Mouse (Mus musculus) hindbrain, embryonic 12.5 days (tissue): ENCODE results near the gene Nek7. TPM values are rescaled to one million over a fixed set of nuclear protein-coding genes. Genes with fewer than 3 reads are reported as not detected.

Experiments used
- ATAC-seq: fragments of 200-750 bp; cut with Nextera tagmentation; 2 replicates; pipeline ENCODE4 v1.8.0; 2017; ENCODE audit warnings: moderate TSS enrichment; ENCODE audit not compliant: low FRiP score
- H3K27ac ChIP-seq: fragments of 300-500 bp; sonication (generic); 2 replicates; pipeline ENCODE4 v1.5.1; 2016; ENCODE audit warnings: mild to moderate bottlenecking
- H3K27me3 ChIP-seq: fragments of 300-500 bp; sonication (generic); 2 replicates; pipeline ENCODE4 v1.6.1; 2016; ENCODE audit warnings: mild to moderate bottlenecking
- H3K36me3 ChIP-seq: fragments of 300-500 bp; sonication (generic); 2 replicates; pipeline ENCODE4 v1.6.1; 2016; ENCODE audit warnings: mild to moderate bottlenecking
- H3K4me1 ChIP-seq: fragments of 300-500 bp; sonication (generic); 2 replicates; pipeline ENCODE4 v1.6.1; 2016
- H3K4me2 ChIP-seq: fragments of 300-500 bp; sonication (generic); replicated peaks from 2 replicates; pipeline ENCODE4 v1.6.1; 2016; ENCODE audit warnings: mild to moderate bottlenecking
- H3K4me3 ChIP-seq: fragments of 300-500 bp; sonication (generic); 2 replicates; pipeline ENCODE4 v1.5.1; 2016; ENCODE audit warnings: mild to moderate bottlenecking
- H3K9ac ChIP-seq: fragments of 300-500 bp; sonication (generic); 2 replicates; pipeline ENCODE4 v1.6.1; 2016; ENCODE audit warnings: mild to moderate bottlenecking, moderate library complexity
- H3K9me3 ChIP-seq: fragments of 300-500 bp; sonication (generic); replicated peaks from 2 replicates; pipeline ENCODE4 v1.6.1; 2016; ENCODE audit warnings: mild to moderate bottlenecking
- WGBS: fragments of 180-500 bp; shearing (Covaris S2); methylation state at CpG from one replicate; pipeline ENCODE4 v1.1.7; 2016; 5-methylcytosine and 5-hydroxymethylcytosine counted together
- polyA plus RNA-seq: library from polyadenylated mRNA; unstranded; fragments of >200 nt; fragmentation: Nextera tagmentation; extraction: Ambion mirVana; gene quantifications from 2 replicates; pipeline ENCODE4 v1.2.1, GENCODE M21; 2016

The Nek7 gene
- polyA plus RNA-seq, 1 experiment from 2014 or later: 23.2 TPM

DNA sequence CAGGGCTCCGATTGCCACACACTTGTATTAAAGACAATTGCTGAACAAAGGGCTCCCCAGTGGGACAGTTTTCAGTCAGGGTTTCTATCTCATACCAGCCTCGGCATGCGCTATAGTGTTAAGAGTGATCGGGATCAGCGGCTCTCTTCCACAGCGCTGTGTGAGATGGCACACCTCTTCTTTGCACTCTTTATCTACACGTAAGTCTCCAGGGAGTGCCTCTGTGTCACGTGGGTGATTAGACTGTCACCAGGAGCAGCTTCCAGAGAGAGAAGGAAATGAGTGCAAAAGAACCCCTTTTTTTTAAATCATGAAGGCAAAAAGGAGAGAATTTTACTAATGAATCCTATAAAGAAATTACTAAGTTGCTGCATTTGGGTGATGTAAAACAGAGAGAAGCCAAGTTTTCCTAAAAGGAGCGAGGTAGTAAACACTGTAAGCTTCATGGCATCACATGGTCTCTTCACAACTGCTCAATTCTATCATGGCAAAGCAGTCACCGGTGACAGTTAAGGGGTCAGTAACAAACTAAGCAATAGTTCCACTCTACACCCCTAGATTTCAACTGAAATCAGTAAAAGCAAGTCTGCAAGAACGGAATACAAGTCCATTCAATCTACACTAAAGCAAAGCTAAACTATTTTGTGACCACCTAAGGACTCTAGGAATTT lies 40.0 kb downstream of the Nek7 start:
- H3K4me2 ChIP-seq: no peak overlapping the region
- no peak overlapping the region for H3K4me3 ChIP-seq
- no peaks in the 10 kb centered on the region for H3K27me3 ChIP-seq
- no peaks in the 10 kb centered on the region for H3K36me3 ChIP-seq
- no peaks in the 10 kb centered on the region for H3K4me1 ChIP-seq
- no peaks in the 10 kb centered on the region for H3K9me3 ChIP-seq
- ATAC-seq: no peak
- H3K27ac ChIP-seq: no peak overlapping the region
- no peak overlapping the region for H3K9ac ChIP-seq
- 74% methylated on average over 11 of the region's 11 CpGs for WGBS

DNA sequence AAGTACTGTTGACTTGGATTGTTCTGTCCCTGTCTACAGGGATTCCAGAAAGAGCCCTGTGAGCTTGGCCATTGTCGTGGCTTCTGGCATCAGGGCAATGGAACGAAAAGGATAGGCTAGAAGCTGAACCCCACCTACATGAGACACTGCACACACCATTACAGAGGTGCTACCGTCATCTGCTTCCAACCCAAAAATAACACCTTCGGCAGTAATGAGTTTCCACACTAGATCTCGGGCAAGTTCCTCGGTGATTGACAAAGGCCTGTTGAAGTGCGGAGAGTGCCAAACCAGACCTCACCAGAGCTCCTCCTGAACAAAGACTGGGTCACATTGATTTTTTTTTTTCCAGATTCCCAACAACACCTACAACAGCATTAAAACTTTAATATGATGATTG lies 40.7 kb downstream of the Nek7 start:
- H3K4me3 ChIP-seq: no peak overlapping the region
- no peaks in the 10 kb centered on the region for H3K4me1 ChIP-seq
- no peak overlapping the region for H3K9ac ChIP-seq
- no peak overlapping the region for H3K27ac ChIP-seq
- H3K4me2 ChIP-seq: no peak overlapping the region
- ATAC-seq: no peak
- WGBS: 93% methylated on average over 7 of the region's 7 CpGs
- no peaks in the 10 kb centered on the region for H3K36me3 ChIP-seq
- no peaks in the 10 kb centered on the region for H3K27me3 ChIP-seq
- H3K9me3 ChIP-seq: no peaks in the 10 kb centered on the region

DNA sequence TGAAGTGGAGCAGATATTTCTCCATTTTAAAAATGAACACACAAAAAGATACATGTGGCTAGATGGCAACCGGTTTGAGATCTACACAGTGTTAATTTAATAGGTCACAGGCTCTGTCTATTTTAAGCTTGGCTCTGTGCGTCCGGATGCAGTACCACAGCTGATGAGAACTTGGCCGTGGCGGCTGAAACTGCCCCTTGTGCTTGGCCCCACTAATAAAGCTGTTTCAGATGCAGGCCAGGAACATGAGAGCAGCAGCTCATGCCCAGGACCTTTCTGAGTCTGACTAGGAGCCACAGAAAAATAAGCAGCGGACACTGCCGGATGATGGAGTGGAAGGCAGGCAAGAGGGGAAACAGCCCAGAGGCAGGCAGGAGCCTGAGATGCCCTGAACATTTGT lies 43.1 kb downstream of the Nek7 start:
- ATAC-seq: no peak
- H3K4me1 ChIP-seq: peaks cover 4% of the 10 kb centered on the region
- WGBS: 74% methylated on average over 7 of the region's 7 CpGs

DNA sequence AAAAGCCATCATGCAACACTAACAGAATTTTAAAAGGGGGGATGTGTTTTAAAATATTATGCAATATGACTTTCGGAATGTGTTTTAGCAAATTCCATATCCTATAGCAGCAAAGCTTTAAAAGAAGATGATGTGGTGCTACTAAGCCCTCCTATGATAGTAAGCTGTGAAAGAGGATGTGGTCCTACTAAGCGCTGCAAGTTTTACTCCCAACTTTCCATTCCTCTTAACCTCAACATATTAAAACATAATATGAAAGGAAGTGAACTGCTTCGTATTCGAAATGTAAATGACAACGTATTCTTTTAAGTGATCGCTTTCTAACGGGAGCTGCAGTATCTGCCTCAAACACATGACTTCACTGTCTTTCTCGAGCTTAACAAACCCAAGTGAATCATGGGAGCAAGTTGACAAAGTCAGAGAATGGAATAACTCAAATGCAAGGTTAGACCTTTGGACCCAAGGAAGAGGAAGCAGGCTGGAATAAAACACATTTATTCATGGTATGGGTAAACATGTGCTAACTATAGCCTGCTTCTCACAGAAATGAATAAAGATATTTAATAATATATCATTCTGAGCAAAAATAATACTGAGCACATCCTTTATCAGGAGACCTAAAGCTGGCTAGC lies 43.8 kb downstream of the Nek7 start:
- no peaks in the 10 kb centered on the region for H3K9me3 ChIP-seq
- WGBS: 95% methylated on average over 8 of the region's 8 CpGs
- H3K4me3 ChIP-seq: no peak overlapping the region
- H3K9ac ChIP-seq: no peak overlapping the region
- H3K36me3 ChIP-seq: no peaks in the 10 kb centered on the region
- no peak for ATAC-seq
- no peak overlapping the region for H3K4me2 ChIP-seq
- H3K4me1 ChIP-seq: peaks cover 11% of the 10 kb centered on the region
- H3K27me3 ChIP-seq: no peaks in the 10 kb centered on the region
- H3K27ac ChIP-seq: no peak overlapping the region

More for the DNA sequence above, 43.1 kb downstream of the Nek7 start:
- Histone ChIP-seq H3K4me3 (no peak overlapping the region), H3K9ac (no peak overlapping the region), H3K27ac (no peak overlapping the region), H3K4me2 (no peak overlapping the region), H3K9me3 (no peaks in the 10 kb centered on the region), H3K27me3 (no peaks in the 10 kb centered on the region), H3K36me3 (no peaks in the 10 kb centered on the region)

DNA sequence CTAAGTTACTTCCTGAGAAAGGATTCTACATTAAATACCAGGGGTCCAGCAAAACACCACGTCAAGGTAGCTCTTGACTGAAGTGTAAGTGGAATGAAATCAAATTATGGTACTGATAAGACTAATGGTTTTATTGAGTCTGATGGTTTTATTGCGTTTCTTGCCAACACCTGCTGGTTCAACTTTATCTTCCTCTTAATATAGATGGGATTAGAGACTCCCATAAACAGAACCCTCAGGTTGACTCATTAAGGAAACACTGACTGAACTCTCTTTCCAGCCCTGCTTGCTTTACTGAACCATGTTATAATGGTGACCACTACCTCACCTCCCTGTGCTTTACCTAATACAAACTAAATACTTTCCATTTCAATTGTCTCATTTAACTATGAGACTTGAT lies 44.3 kb downstream of the Nek7 start:
- no peak for ATAC-seq
- H3K27ac ChIP-seq: no peak overlapping the region
- H3K4me2 ChIP-seq: no peak overlapping the region
- no peaks in the 10 kb centered on the region for H3K27me3 ChIP-seq
- WGBS: 90% methylated on average over 2 of the region's 2 CpGs
- peaks cover 14% of the 10 kb centered on the region for H3K4me1 ChIP-seq
- H3K36me3 ChIP-seq: no peaks in the 10 kb centered on the region
- H3K9me3 ChIP-seq: no peaks in the 10 kb centered on the region
- H3K9ac ChIP-seq: no peak overlapping the region
- no peak overlapping the region for H3K4me3 ChIP-seq

DNA sequence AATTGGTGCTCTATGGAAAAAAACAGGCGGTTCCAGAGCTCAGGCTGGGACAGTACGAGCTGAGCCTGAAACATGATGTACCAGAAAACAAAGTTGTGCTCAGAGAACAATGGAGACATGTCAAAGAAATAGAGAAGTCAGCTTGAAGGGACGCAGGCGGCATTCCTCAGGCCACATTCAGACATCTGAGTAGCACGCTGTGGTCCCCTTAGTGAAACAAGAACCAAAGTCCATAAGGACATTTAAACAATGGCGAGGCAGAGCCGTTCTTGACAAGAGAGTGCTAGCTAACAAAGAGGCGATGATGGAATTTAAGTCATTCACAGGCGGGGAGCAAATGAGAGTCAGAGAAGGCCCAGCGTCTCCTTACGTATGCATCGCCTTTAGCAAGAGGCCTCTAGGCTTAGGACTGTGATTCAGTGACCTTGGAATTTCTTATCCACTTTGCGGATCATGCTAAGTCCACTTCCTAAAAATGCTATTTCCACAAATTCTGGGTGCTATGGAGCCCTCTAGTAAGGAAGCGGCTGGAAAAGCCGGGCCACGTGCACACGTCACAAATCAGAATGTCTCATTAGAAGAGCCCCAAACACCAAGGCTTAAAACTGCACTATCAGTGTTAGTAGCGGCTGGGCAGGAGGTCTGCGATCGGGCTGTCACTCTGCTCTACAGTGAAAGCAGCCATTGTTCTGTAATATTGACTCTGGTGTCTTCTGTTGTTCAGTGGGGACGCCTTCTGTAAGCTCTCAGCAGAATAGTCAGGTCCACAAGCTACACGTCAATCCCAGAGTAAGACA lies 48.2 kb downstream of the Nek7 start:
- Histone ChIP-seq H3K4me1 (peaks cover 14% of the 10 kb centered on the region), H3K9me3 (no peaks in the 10 kb centered on the region), H3K9ac (no peak overlapping the region), H3K4me3 (no peak overlapping the region), H3K27me3 (no peaks in the 10 kb centered on the region), H3K4me2 (peak overlapping the region; percentile 38), H3K36me3 (no peaks in the 10 kb centered on the region), H3K27ac (peak overlapping the region; percentile 68)
- peak; percentile 83 for ATAC-seq
- 16% methylated on average over 22 of the region's 22 CpGs for WGBS

DNA sequence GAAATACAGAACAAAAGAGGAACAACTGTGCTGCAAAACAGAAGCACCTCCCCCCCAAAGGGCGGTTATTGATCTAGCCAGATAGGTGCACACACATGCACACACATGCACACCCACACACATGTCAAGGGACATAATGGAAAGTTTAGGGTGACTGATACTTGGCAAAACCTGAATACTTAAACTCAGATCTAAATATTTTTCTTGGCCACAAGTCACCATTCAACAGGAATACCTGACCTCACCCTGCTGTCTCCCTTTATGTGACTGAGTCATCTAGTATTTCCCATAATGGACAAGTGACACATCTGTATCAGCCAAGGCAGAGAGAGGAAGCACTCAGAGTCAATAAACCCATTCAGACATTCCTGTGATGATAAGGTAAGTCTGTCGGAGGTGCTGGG lies 48.9 kb downstream of the Nek7 start:
- Histone ChIP-seq H3K9ac (no peak overlapping the region), H3K4me2 (no peak overlapping the region), H3K4me1 (peaks cover 14% of the 10 kb centered on the region), H3K27me3 (no peaks in the 10 kb centered on the region), H3K36me3 (no peaks in the 10 kb centered on the region), H3K27ac (no peak overlapping the region), H3K9me3 (no peaks in the 10 kb centered on the region), H3K4me3 (no peak overlapping the region)
- ATAC-seq: no peak
- 61% methylated on average over 2 of the region's 2 CpGs for WGBS

DNA sequence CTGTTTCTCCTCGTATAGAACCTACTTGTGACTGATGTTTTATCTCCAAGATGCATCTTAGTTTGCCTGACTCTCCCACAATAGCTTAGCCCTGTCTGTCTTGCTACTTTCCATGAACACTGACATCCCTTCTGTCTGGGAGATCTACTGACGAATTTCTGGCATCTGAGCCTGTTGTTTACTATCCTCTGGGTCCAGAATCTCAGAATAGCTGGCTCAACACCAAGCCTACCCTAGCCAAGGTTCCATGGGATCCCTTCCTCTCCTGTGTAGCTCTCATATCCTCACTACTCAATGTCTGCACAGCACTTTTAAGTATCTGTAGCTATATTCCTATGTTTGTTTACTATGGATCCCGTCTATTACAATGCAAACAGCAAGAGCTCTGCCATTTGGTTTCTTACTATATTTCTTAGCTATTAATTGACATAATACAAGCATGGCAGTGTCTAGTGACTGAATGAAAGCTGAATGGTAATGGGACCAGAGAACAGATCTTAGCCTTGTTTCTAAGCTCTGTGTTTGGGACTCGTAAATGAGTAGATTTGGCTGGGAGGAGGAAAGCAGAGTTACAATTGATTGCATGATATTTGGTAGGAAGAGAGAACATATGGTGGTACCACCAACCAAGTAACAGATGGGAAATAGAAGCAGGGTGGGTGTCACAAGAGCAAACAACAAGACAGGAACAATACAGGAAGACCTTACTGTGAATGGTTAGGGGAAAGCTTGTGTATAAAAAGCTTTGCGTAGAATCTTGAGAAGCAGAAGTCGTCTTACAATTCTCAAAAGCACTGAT lies 51.3 kb downstream of the Nek7 start:
- no peak overlapping the region for H3K27ac ChIP-seq
- H3K27me3 ChIP-seq: no peaks in the 10 kb centered on the region
- no peak overlapping the region for H3K9ac ChIP-seq
- H3K9me3 ChIP-seq: no peaks in the 10 kb centered on the region
- H3K4me3 ChIP-seq: no peak overlapping the region
- H3K4me1 ChIP-seq: peaks cover 14% of the 10 kb centered on the region
- H3K4me2 ChIP-seq: no peak overlapping the region
- no peaks in the 10 kb centered on the region for H3K36me3 ChIP-seq
- WGBS: 82% methylated on average over 6 of the region's 6 CpGs
- no peak for ATAC-seq

DNA sequence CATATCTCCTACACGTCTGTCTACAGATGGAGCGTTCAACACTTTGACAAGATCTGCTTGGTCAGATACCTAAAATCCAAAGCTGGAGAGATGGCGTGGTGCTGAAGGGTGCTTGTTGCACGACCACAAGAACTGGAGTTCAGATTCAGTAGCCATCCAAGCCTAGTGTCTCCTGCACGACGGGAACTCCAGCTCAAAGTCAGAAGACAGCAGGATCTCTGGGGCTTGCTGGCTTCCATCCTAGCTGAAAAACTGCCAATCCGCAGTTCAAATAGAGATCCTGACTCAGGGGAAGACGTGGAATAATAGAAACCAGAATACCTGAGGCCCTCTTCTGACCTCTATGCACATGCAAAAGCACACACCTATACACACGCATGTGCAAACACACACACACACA lies 52.0 kb downstream of the Nek7 start:
- H3K27me3 ChIP-seq: no peaks in the 10 kb centered on the region
- no peaks in the 10 kb centered on the region for H3K9me3 ChIP-seq
- no peak for ATAC-seq
- no peak overlapping the region for H3K27ac ChIP-seq
- 88% methylated on average over 9 of the region's 9 CpGs for WGBS
- H3K4me2 ChIP-seq: no peak overlapping the region
- peaks cover 14% of the 10 kb centered on the region for H3K4me1 ChIP-seq
- no peak overlapping the region for H3K9ac ChIP-seq
- no peak overlapping the region for H3K4me3 ChIP-seq
- no peaks in the 10 kb centered on the region for H3K36me3 ChIP-seq

DNA sequence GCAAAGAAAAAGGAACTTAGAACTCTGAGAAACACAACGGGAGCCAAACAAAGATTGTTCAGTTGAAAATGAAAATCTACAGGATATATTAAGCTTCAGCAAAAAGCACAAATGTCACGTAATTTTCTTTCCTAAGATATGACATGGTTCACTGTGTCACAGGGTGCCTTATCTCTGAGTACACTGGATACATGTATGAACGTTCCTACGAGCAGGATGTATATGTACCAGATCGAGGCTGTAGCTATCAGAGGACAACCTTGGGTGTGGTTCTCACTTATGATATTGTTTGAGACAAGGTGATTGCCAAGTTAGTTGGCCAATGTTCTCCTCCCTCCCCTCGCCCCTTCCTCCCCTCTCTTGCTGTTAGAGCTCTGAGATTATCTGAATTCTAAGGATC lies 55.3 kb downstream of the Nek7 start:
- no peak overlapping the region for H3K4me2 ChIP-seq
- no peaks in the 10 kb centered on the region for H3K27me3 ChIP-seq
- 92% methylated on average over 6 of the region's 6 CpGs for WGBS
- no peak overlapping the region for H3K9ac ChIP-seq
- no peak overlapping the region for H3K27ac ChIP-seq
- ATAC-seq: no peak
- H3K4me3 ChIP-seq: no peak overlapping the region
- peaks cover 3% of the 10 kb centered on the region; the same call in 1 of the 2 replicates for H3K4me1 ChIP-seq
- no peaks in the 10 kb centered on the region for H3K9me3 ChIP-seq
- no peaks in the 10 kb centered on the region for H3K36me3 ChIP-seq

DNA sequence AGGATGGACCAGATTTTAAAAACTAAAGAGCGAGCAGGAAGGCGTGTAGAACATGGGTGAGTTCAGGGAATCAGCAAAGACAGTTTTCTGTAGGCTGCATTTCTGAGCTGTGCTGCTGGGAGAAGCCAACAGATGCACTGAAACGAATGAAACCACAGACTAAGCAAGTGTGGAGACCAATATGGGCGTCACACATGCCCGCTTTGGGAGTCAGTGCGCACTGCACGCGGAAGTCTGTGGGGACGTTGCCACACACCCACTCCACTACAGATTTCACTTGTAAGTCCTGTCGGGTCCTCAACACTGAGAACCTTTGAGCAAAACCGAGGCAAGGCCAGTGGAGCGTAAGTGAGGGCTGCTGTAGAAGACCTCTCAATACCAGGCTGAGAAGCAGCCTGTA lies 59.2 kb downstream of the Nek7 start:
- H3K36me3 ChIP-seq: no peaks in the 10 kb centered on the region
- H3K4me1 ChIP-seq: peaks cover 8% of the 10 kb centered on the region
- no peaks in the 10 kb centered on the region for H3K9me3 ChIP-seq
- H3K27ac ChIP-seq: no peak overlapping the region
- no peak overlapping the region for H3K4me2 ChIP-seq
- ATAC-seq: no peak
- H3K27me3 ChIP-seq: no peaks in the 10 kb centered on the region
- H3K4me3 ChIP-seq: no peak overlapping the region
- H3K9ac ChIP-seq: no peak overlapping the region
- 90% methylated on average over 12 of the region's 12 CpGs for WGBS
